Mouse (Mus musculus) kidney, postnatal 0 days (tissue): ENCODE results near the gene Nt5c3b. TPM values are rescaled to one million over a fixed set of nuclear protein-coding genes. Genes with fewer than 3 reads are reported as not detected.

Source experiments
- ATAC-seq: fragments of 200-750 bp; cut with Nextera tagmentation; replicated peaks from 2 replicates; pipeline ENCODE4 v1.8.0; 2017; ENCODE audit warnings: low read depth, moderate number of reproducible peaks, moderate TSS enrichment, moderate library complexity; ENCODE audit not compliant: low FRiP score
- DNase-seq: peaks from one replicate; pipeline ENCODE4 v3.0.0-alpha.2; 2016; ENCODE audit warnings: low spot score
- H3K27ac ChIP-seq: fragments of 300-500 bp; sonication (generic); 2 replicates; pipeline ENCODE4 v1.5.1; 2014; ENCODE audit warnings: mild to moderate bottlenecking
- H3K27me3 ChIP-seq: fragments of 300-500 bp; sonication (generic); 2 replicates; pipeline ENCODE4 v1.6.1; 2014; ENCODE audit warnings: low read length, mixed read lengths; ENCODE audit not compliant: insufficient read depth
- H3K36me3 ChIP-seq: fragments of 300-500 bp; sonication (generic); 2 replicates; pipeline ENCODE4 v1.6.1; 2014; ENCODE audit warnings: low read length, mixed read lengths; ENCODE audit not compliant: insufficient read depth
- H3K4me1 ChIP-seq: fragments of 300-500 bp; sonication (generic); replicated peaks from 2 replicates; pipeline ENCODE4 v1.6.1; 2014; ENCODE audit warnings: antibody characterized with exemption, low read length, mixed read lengths; ENCODE audit not compliant: insufficient read depth
- H3K4me2 ChIP-seq: fragments of 300-500 bp; sonication (generic); 2 replicates; pipeline ENCODE4 v1.6.1; 2014; ENCODE audit warnings: mild to moderate bottlenecking, low read length, moderate library complexity, mixed read lengths
- H3K4me3 ChIP-seq: fragments of 300-500 bp; sonication (generic); replicated peaks from 2 replicates; pipeline ENCODE4 v1.5.1; 2014; ENCODE audit warnings: low read depth, low read length
- H3K9ac ChIP-seq: fragments of 300-500 bp; sonication (generic); 2 replicates; pipeline ENCODE4 v1.6.1; 2014; ENCODE audit warnings: low read depth, low read length
- H3K9me3 ChIP-seq: fragments of 300-500 bp; sonication (generic); replicated peaks from 2 replicates; pipeline ENCODE4 v1.6.1; 2016; ENCODE audit warnings: low read length, inconsistent platforms, mixed read lengths
- CTCF ChIP-seq: IDR thresholded peaks from 2 replicates; pipeline ENCODE4 v1.5.1; 2016; ENCODE audit warnings: antibody characterized with exemption, low read depth, mild to moderate bottlenecking, moderate library complexity
- WGBS: fragments of 180-500 bp; shearing (Covaris S2); extraction: QIAGEN DNeasy Blood & Tissue Kit; methylation state at CpG from one replicate; pipeline ENCODE4 v1.1.7; 2014; 5-methylcytosine and 5-hydroxymethylcytosine counted together
- polyA plus RNA-seq: library from polyadenylated mRNA; unstranded; fragments of >200 nt; fragmentation: Nextera tagmentation; extraction: Ambion mirVana; gene quantifications from 2 replicates; pipeline ENCODE4 v1.2.1, GENCODE M21; 2015

Gene Nt5c3b
- polyA plus RNA-seq, 1 experiment from 2014 or later = 98.6 TPM

- no peak for TF ChIP-seq CTCF
- WGBS = 46% methylated on average over 5 of the region's 5 CpGs
- H3K27ac ChIP-seq = peak overlapping the region; percentile 97
These were observed 47.1 kb downstream of the Nt5c3b start for GRCm38 (mm10) chr11:100394353-100395074.

DNA sequence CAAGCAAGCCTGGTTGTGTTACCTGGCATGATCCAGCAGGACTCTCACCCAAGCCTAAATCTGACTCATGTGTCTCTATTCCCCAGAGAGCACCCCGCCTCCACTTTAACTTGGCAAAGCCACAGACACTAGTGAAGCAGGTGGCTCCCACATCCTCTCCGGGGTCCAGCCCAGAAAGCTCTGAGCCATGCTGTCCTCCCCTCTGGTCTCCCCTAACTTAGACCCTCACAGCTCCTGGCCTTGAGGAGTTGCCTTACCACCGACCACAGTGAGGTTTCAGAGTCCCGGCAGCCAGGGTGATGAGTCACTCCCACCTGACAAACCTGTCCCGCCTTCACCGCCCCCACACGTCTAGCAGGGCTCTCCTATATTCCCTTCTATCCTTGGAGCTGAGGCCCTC is 47.9 kb downstream of the Nt5c3b start:
- Histone ChIP-seq H3K4me1 (peaks cover 58% of the 10 kb centered on the region), H3K27ac (peak overlapping the region; percentile 10; the same call in 1 of the 2 replicates), H3K9ac (no peak overlapping the region), H3K9me3 (no peaks in the 10 kb centered on the region), H3K36me3 (no peaks in the 10 kb centered on the region), H3K4me3 (no peak overlapping the region), H3K4me2 (peak overlapping the region; percentile 10; the same call in 1 of the 2 replicates), H3K27me3 (no peaks in the 10 kb centered on the region)
- WGBS = 41% methylated on average over 7 of the region's 7 CpGs
- no peak for ATAC-seq
- no peak for TF ChIP-seq CTCF
- no peak for DNase-seq

More at GRCm38 (mm10) chr11:100394353-100395074, 47.1 kb downstream of the Nt5c3b start:
- Histone ChIP-seq H3K27me3 (no peaks in the 10 kb centered on the region), H3K36me3 (no peaks in the 10 kb centered on the region), H3K4me2 (peak overlapping the region; percentile 74), H3K9me3 (no peaks in the 10 kb centered on the region), H3K4me1 (peaks cover 52% of the 10 kb centered on the region), H3K4me3 (peak overlapping the region; percentile 83; the same call in 1 of the 2 replicates), H3K9ac (0 out of 2 replicates have a peak overlapping the region, but pooled peaks have one; percentile 27)
- ATAC-seq (no peak), DNase-seq (no peak)

DNA sequence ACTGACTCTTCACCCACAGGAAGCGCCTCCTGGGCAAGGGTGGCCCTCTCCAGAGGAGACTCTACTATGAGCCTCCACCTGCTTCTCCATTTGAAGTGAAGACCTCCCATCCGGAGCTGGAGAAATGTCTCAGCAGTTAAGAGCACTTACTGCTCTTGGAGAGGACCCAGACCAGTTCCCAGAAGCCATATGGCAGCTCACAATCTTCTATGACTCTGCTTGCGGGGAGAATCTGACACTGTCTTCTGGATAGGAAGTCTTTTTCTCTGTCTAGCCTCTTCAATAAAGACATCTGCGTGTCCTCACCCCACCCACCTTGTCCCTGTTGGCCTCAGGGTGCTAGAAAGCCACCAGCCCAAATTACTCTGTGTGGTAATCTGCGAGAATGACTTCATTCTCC is 48.6 kb downstream of the Nt5c3b start:
- Histone ChIP-seq H3K36me3 (no peaks in the 10 kb centered on the region), H3K9ac (no peak overlapping the region), H3K4me1 (peaks cover 66% of the 10 kb centered on the region), H3K4me2 (no peak overlapping the region), H3K27me3 (no peaks in the 10 kb centered on the region), H3K27ac (0 out of 2 replicates have a peak overlapping the region, but pooled peaks have one; percentile 10), H3K9me3 (no peaks in the 10 kb centered on the region), H3K4me3 (no peak overlapping the region)
- 77% methylated on average over 5 of the region's 5 CpGs for WGBS
- ATAC-seq (no peak), DNase-seq (no peak)
- no peak for TF ChIP-seq CTCF

GRCm38 (mm10) chr11:100391884-100392345 is 49.7 kb downstream of the Nt5c3b start:
- H3K4me2 ChIP-seq = no peak overlapping the region
- H3K4me1 ChIP-seq = peaks cover 76% of the 10 kb centered on the region
- ATAC-seq (no peak), DNase-seq (no peak)
- no peak overlapping the region for H3K4me3 ChIP-seq
- no peak for TF ChIP-seq CTCF
- H3K9me3 ChIP-seq = no peaks in the 10 kb centered on the region
- 86% methylated on average over 7 of the region's 7 CpGs for WGBS
- peak overlapping the region; percentile 84; the same call in 1 of the 2 replicates for H3K27ac ChIP-seq
- no peaks in the 10 kb centered on the region for H3K36me3 ChIP-seq
- no peak overlapping the region for H3K9ac ChIP-seq
- no peaks in the 10 kb centered on the region for H3K27me3 ChIP-seq

- no peak overlapping the region for H3K4me2 ChIP-seq
- DNase-seq = peak; percentile 92
These were observed 50.3 kb downstream of the Nt5c3b start for GRCm38 (mm10) chr11:100391081-100391883.

GRCm38 (mm10) chr11:100389931-100390445 is 51.6 kb downstream of the Nt5c3b start:
- Histone ChIP-seq H3K27me3 (no peaks in the 10 kb centered on the region), H3K36me3 (peaks cover 9% of the 10 kb centered on the region), H3K4me2 (peak overlapping the region; percentile 8), H3K4me3 (no peak overlapping the region), H3K4me1 (peaks cover 71% of the 10 kb centered on the region), H3K27ac (peak overlapping the region; percentile 84), H3K9me3 (no peaks in the 10 kb centered on the region), H3K9ac (no peak overlapping the region)
- ATAC-seq = no peak
- DNase-seq = peak; percentile 58
- WGBS = 41% methylated on average over 8 of the region's 8 CpGs
- TF ChIP-seq CTCF = no peak

More at GRCm38 (mm10) chr11:100391081-100391883, 50.3 kb downstream of the Nt5c3b start:
- Histone ChIP-seq H3K9me3 (no peaks in the 10 kb centered on the region), H3K36me3 (no peaks in the 10 kb centered on the region), H3K4me3 (no peak overlapping the region), H3K27me3 (no peaks in the 10 kb centered on the region), H3K27ac (peak overlapping the region; percentile 84), H3K4me1 (peaks cover 82% of the 10 kb centered on the region), H3K9ac (no peak overlapping the region)
- WGBS = 30% methylated on average over 9 of the region's 9 CpGs
- TF ChIP-seq CTCF = peak; percentile 43; the same call in 1 of the 2 replicates
- ATAC-seq = peak; percentile 43
